In genomic region chr4:101320587-101320986, GRCm38 (mm10) we compare ENCODE assay signal across 9 mouse cellular contexts. TPM values are rescaled to one million over a fixed set of nuclear protein-coding genes. Genes with fewer than 3 reads are reported as not detected.
DNase-seq lines count a peak whose midpoint lies in the region; ATAC-seq and TF ChIP-seq lines count a peak whose summit lies in the region.
"Had no signal": no experiment of that assay in that cellular context is flagged by ENCODE, and none has a peak within 500 bp of the region (broad histone marks: within the 10 kb centered on the region; RNA-seq: fewer than 3 reads in every experiment).

No protein-coding gene starts in this region.

- H3K27me3 ChIP-seq in embryonic facial prominence, embryonic 11.5 days (ENCODE audit: control insufficient read depth, insufficient read depth, low read length): no peaks in the 10 kb centered on the region
- H3K27me3 ChIP-seq in embryonic facial prominence, embryonic 10.5 days (replicated peaks; ENCODE audit: low read depth, poor library complexity, severe bottlenecking): no peaks in the 10 kb centered on the region
- H3K27me3 ChIP-seq in forebrain, embryonic 15.5 days: no peaks in the 10 kb centered on the region
- H3K27me3 ChIP-seq: liver, embryonic 15.5 days had no signal

- H3K4me3 ChIP-seq in embryonic facial prominence, embryonic 11.5 days (ENCODE audit: low read depth, low read length): no peak overlapping the region
- H3K4me3 ChIP-seq in embryonic facial prominence, embryonic 10.5 days: no peak overlapping the region
- no peak overlapping the region for H3K4me3 ChIP-seq in cortical plate, adult 2 months (ENCODE audit: insufficient read depth, low read length)
- no peak overlapping the region for H3K4me3 ChIP-seq in forebrain, embryonic 15.5 days
- H3K4me3 ChIP-seq: liver, embryonic 15.5 days had no signal

- no peak overlapping the region for H3K27ac ChIP-seq in embryonic facial prominence, embryonic 11.5 days (replicated peaks; ENCODE audit: low read depth, low read length)
- no peak overlapping the region for H3K27ac ChIP-seq in embryonic facial prominence, embryonic 10.5 days (replicated peaks)
- no peak overlapping the region for H3K27ac ChIP-seq in cortical plate, adult 2 months (ENCODE audit: insufficient read depth, low read length)
- no peak overlapping the region for H3K27ac ChIP-seq in forebrain, embryonic 15.5 days (replicated peaks)
- H3K27ac ChIP-seq: liver, embryonic 15.5 days had no signal

- DNase-seq in embryonic facial prominence, embryonic 11.5 days (ENCODE audit: low spot score): peak; percentile 17
- no peak for DNase-seq in embryonic facial prominence, embryonic 10.5 days (ENCODE audit: low spot score)
- peak; percentile 81 for DNase-seq in CD4-positive helper T cell, adult 2 months (ENCODE audit: low read depth, low spot score)
- peak; percentile 63 to 78 for DNase-seq in natural killer cell, adult 2 months (ENCODE audit: low spot score in 2 of 2)
- DNase-seq in cerebellum, postnatal 4 days (ENCODE audit: low spot score in 2 of 2): no peak
- no peak for DNase-seq in layer of hippocampus, postnatal 36 days

- WGBS in embryonic facial prominence, embryonic 11.5 days: 75% methylated on average over 2 of the region's 2 CpGs
- WGBS in embryonic facial prominence, embryonic 10.5 days: 83% methylated on average over 2 of the region's 2 CpGs
- WGBS in forebrain, embryonic 15.5 days: 82% methylated on average over 2 of the region's 2 CpGs

- TF ChIP-seq CTCF in cortical plate, adult 2 months (IDR thresholded peaks at IDR 0.05; ENCODE audit: extremely low read depth, insufficient read depth, low read length): peak; percentile 32

- no peak for ATAC-seq in embryonic facial prominence, embryonic 11.5 days (replicated peaks; ENCODE audit: insufficient number of reproducible peaks, low FRiP score, low TSS enrichment, low read depth)
- ATAC-seq in forebrain, embryonic 15.5 days (replicated peaks): no peak

- H3K4me1 ChIP-seq in embryonic facial prominence, embryonic 11.5 days (ENCODE audit: control insufficient read depth, insufficient read depth, low read length): no peaks in the 10 kb centered on the region
- no peaks in the 10 kb centered on the region for H3K4me1 ChIP-seq in embryonic facial prominence, embryonic 10.5 days
- no peaks in the 10 kb centered on the region for H3K4me1 ChIP-seq in cortical plate, adult 2 months (ENCODE audit: control insufficient read depth, insufficient read depth, low read length)
- no peaks in the 10 kb centered on the region for H3K4me1 ChIP-seq in forebrain, embryonic 15.5 days

- H3K9me3 ChIP-seq in embryonic facial prominence, embryonic 11.5 days (replicated peaks; ENCODE audit: control insufficient read depth, low read length): no peaks in the 10 kb centered on the region
- H3K9me3 ChIP-seq in embryonic facial prominence, embryonic 10.5 days: no peaks in the 10 kb centered on the region
- no peaks in the 10 kb centered on the region for H3K9me3 ChIP-seq in forebrain, embryonic 15.5 days
- H3K9me3 ChIP-seq: liver, embryonic 15.5 days had no signal

- H3K4me2 ChIP-seq in embryonic facial prominence, embryonic 11.5 days (ENCODE audit: low read depth, low read length): no peak overlapping the region
- no peak overlapping the region for H3K4me2 ChIP-seq in forebrain, embryonic 15.5 days (replicated peaks)
- H3K4me2 ChIP-seq: liver, embryonic 15.5 days had no signal

- TF ChIP-seq POLR2A in cortical plate, adult 2 months (IDR thresholded peaks at IDR 0.05; ENCODE audit: extremely low read depth, insufficient read depth, low read length): no peak

- H3K9ac ChIP-seq in embryonic facial prominence, embryonic 11.5 days (replicated peaks; ENCODE audit: low read length): no peak overlapping the region
- H3K9ac ChIP-seq in forebrain, embryonic 15.5 days (replicated peaks): no peak overlapping the region
- H3K9ac ChIP-seq: liver, embryonic 15.5 days had no signal

- no peaks in the 10 kb centered on the region for H3K36me3 ChIP-seq in embryonic facial prominence, embryonic 11.5 days (replicated peaks; ENCODE audit: control insufficient read depth, insufficient read depth, low read depth, low read length)
- H3K36me3 ChIP-seq in embryonic facial prominence, embryonic 10.5 days (replicated peaks): no peaks in the 10 kb centered on the region
- no peaks in the 10 kb centered on the region for H3K36me3 ChIP-seq in forebrain, embryonic 15.5 days
- H3K36me3 ChIP-seq: liver, embryonic 15.5 days had no signal

RNA-seq across cellular contexts. Expression of gene Jak1, which starts 55.5 kb away (rescaled TPM):
- polyA plus RNA-seq in embryonic facial prominence, embryonic 11.5 days (2014; fragmentation: Nextera tagmentation; extraction: Ambion mirVana): 57.7 and 61.8 TPM in 2 replicates
- polyA plus RNA-seq in embryonic facial prominence, embryonic 10.5 days (2016; fragmentation: Nextera tagmentation; extraction: Ambion mirVana): 47.6 and 49.0 TPM in 2 replicates
- 72.3 and 74.8 TPM in 2 replicates for polyA plus RNA-seq in cortical plate, adult 2 months (2012; rRNA removed)
- total RNA-seq in layer of hippocampus, postnatal 36 days (2021): 100 to 1,000 TPM; 123 to 126 TPM
- polyA plus RNA-seq in forebrain, embryonic 15.5 days (2015; fragmentation: Nextera tagmentation; extraction: Ambion mirVana): 46.5 and 51.3 TPM in 2 replicates

Comparison
In these comparisons a context has a peak if more than half of its experiments do, and no peak if none do; other contexts are left out.
1. DNase-seq: peak in embryonic facial prominence, embryonic 11.5 days (single experiment), CD4-positive helper T cell, adult 2 months (single experiment) and natural killer cell, adult 2 months (2 of 2); none in embryonic facial prominence, embryonic 10.5 days (single experiment), cerebellum, postnatal 4 days (0 of 2) and layer of hippocampus, postnatal 36 days (0 of 2).